Mouse (Mus musculus) lung, adult 2 months (tissue): ENCODE results near the gene Tlk2. TPM values are rescaled to one million over a fixed set of nuclear protein-coding genes. Genes with fewer than 3 reads are reported as not detected.

Source experiments
- DNase-seq: peaks from one replicate; pipeline ENCODE4 v3.0.0; 2022
- H3K4me1 ChIP-seq: fragments of 200-500 bp; 2 replicates; pipeline ENCODE4 v1.6.1; 2011; ENCODE audit warnings: low read length; ENCODE audit not compliant: control insufficient read depth, insufficient read depth
- H3K4me3 ChIP-seq: fragments of 200-500 bp; replicated peaks from 2 replicates; pipeline ENCODE3; 2011; ENCODE audit warnings: low read depth, mild to moderate bottlenecking, control low read depth, low read length; ENCODE audit errors: extremely low read depth
- CTCF ChIP-seq: fragments of 200-500 bp; IDR thresholded peaks from 2 replicates; pipeline ENCODE4 v1.5.1; 2011; ENCODE audit warnings: mild to moderate bottlenecking, low read length, control low read depth; ENCODE audit not compliant: insufficient read depth
- POLR2A ChIP-seq: fragments of 200-500 bp; IDR thresholded peaks from 2 replicates; pipeline ENCODE4 v1.6.1; 2011; ENCODE audit warnings: low read depth, mild to moderate bottlenecking, control low read depth, low read length, borderline replicate concordance; ENCODE audit errors: extremely low read depth
- WGBS: fragments of 180-500 bp; shearing (Covaris S2); methylation state at CpG from one replicate; pipeline ENCODE4 v1.1.7; 2018; 5-methylcytosine and 5-hydroxymethylcytosine counted together
- polyA plus RNA-seq: library from polyadenylated mRNA; depleted of rRNA; stranded (reverse); fragments of >200 nt; gene quantifications from 2 replicates; pipeline ENCODE4 v1.2.3, GENCODE M21; 2012

Gene Tlk2
- polyA plus RNA-seq, 1 experiment, result 13.5 TPM

GRCm38 (mm10) chr11:105182461-105182855 lies 3.9 kb downstream of the Tlk2 start:
- DNase-seq, result no peak
- no peak for TF ChIP-seq CTCF
- no peak for TF ChIP-seq POLR2A
- WGBS, result 0% methylated on average over 4 of the region's 4 CpGs

GRCm38 (mm10) chr11:105184678-105185077 lies 6.1 kb downstream of the Tlk2 start:
- no peak for DNase-seq
- TF ChIP-seq CTCF (no peak), POLR2A (no peak)
- peaks cover 13% of the 10 kb centered on the region for H3K4me1 ChIP-seq
- H3K4me3 ChIP-seq, result no peak overlapping the region
- WGBS, result 92% methylated on average over 3 of the region's 3 CpGs

More at GRCm38 (mm10) chr11:105182461-105182855, 3.9 kb downstream of the Tlk2 start:
- Histone ChIP-seq H3K4me3 (peak overlapping the region; percentile 51), H3K4me1 (peaks cover 12% of the 10 kb centered on the region)

GRCm38 (mm10) chr11:105192186-105192585 lies 13.6 kb downstream of the Tlk2 start:
- no peak for TF ChIP-seq POLR2A
- no peak for DNase-seq
- Histone ChIP-seq H3K4me3 (no peak overlapping the region), H3K4me1 (peaks cover 6% of the 10 kb centered on the region; the same call in 1 of the 2 replicates)
- 76% methylated on average over 3 of the region's 3 CpGs for WGBS

GRCm38 (mm10) chr11:105196893-105197662 lies 18.5 kb downstream of the Tlk2 start:
- TF ChIP-seq POLR2A (no peak), CTCF (no peak)
- 63% methylated on average over 4 of the region's 4 CpGs for WGBS
- no peak for DNase-seq
- Histone ChIP-seq H3K4me3 (no peak overlapping the region), H3K4me1 (peaks cover 4% of the 10 kb centered on the region; the same call in 1 of the 2 replicates)

GRCm38 (mm10) chr11:105202403-105202802 lies 23.8 kb downstream of the Tlk2 start:
- no peak overlapping the region for H3K4me3 ChIP-seq
- H3K4me1 ChIP-seq, result peaks cover 9% of the 10 kb centered on the region
- no peak for DNase-seq
- no peak for TF ChIP-seq POLR2A
- TF ChIP-seq CTCF, result peak; percentile 34; the same call in 1 of the 2 replicates
- 60% methylated on average over 3 of the region's 3 CpGs for WGBS

- WGBS, result 94% methylated on average over 1 of the region's 1 CpGs
- Histone ChIP-seq H3K4me3 (no peak overlapping the region), H3K4me1 (peaks cover 6% of the 10 kb centered on the region)
- TF ChIP-seq POLR2A (no peak), CTCF (no peak)
- no peak for DNase-seq
Observed at GRCm38 (mm10) chr11:105210007-105210406, 31.4 kb downstream of the Tlk2 start.

GRCm38 (mm10) chr11:105214257-105214656 lies 35.6 kb downstream of the Tlk2 start:
- 98% methylated on average over 1 of the region's 1 CpGs for WGBS

GRCm38 (mm10) chr11:105217771-105218170 lies 39.2 kb downstream of the Tlk2 start:
- WGBS, result 23% methylated on average over 2 of the region's 2 CpGs
- no peak for DNase-seq
- peaks cover 7% of the 10 kb centered on the region for H3K4me1 ChIP-seq
- H3K4me3 ChIP-seq, result no peak overlapping the region
- TF ChIP-seq POLR2A, result no peak
- no peak for TF ChIP-seq CTCF

More at GRCm38 (mm10) chr11:105214257-105214656, 35.6 kb downstream of the Tlk2 start:
- Histone ChIP-seq H3K4me3 (no peak overlapping the region), H3K4me1 (peaks cover 7% of the 10 kb centered on the region)
- no peak for DNase-seq
- TF ChIP-seq POLR2A (no peak), CTCF (0 out of 2 replicates have a peak, but pooled peaks have one; percentile 6)

GRCm38 (mm10) chr11:105234501-105234900 lies 55.9 kb downstream of the Tlk2 start:
- no peak for TF ChIP-seq POLR2A
- TF ChIP-seq CTCF, result no peak
- H3K4me1 ChIP-seq, result peaks cover 4% of the 10 kb centered on the region
- WGBS, result 85% methylated on average over 2 of the region's 2 CpGs
- DNase-seq, result no peak
- no peak overlapping the region for H3K4me3 ChIP-seq

GRCm38 (mm10) chr11:105240991-105241390 lies 62.4 kb downstream of the Tlk2 start:
- Histone ChIP-seq H3K4me1 (no peaks in the 10 kb centered on the region; the same call in 1 of the 2 replicates), H3K4me3 (no peak overlapping the region)
- DNase-seq, result no peak
- TF ChIP-seq POLR2A, result no peak
- peak; percentile 17; the same call in 1 of the 2 replicates for TF ChIP-seq CTCF
